Mouse (Mus musculus): ENCODE results near the gene Wdr4. TPM values are rescaled to one million over a fixed set of nuclear protein-coding genes. Genes with fewer than 3 reads are reported as not detected.

Gene Wdr4
- total and polyA plus RNA-seq, 2 experiments from 2014 or later: 28.7 to 55.7 TPM

DNA sequence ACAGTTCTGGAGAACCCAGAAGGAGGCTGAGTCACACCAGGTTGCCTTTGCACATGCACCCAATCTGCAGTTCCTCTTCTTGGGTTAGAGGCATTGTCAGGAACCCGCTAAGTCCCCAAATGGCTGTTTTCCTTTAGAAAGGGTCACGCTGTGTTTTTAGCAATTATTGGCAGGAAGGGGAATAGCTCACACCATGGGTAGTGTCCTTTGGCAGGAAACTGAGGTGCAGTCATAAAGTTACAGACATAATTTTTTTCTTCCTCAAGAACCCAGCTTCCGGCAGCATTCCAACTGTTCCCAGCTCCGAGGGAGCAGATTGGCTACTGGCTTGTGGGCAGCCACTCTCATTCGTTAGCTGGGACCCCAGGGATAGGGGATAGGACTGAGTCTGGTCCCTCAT is 72.0 kb downstream of the Wdr4 start:
- no peak overlapping the region for H3K4me2 ChIP-seq (ENCODE audit: low read depth)
- H3K27ac ChIP-seq (ENCODE audit: low read depth, low read length): no peak overlapping the region
- no peak overlapping the region for H3K9ac ChIP-seq
- peaks cover 46% of the 10 kb centered on the region for H3K36me3 ChIP-seq (ENCODE audit: insufficient read depth)
- no peak for TF ChIP-seq CTCF (IDR thresholded peaks at IDR 0.05; ENCODE audit: low read depth)
- H3K4me3 ChIP-seq (ENCODE audit: low read depth, low read length): no peak overlapping the region
- H3K4me1 ChIP-seq (ENCODE audit: insufficient read depth): peaks cover 6% of the 10 kb centered on the region
- H3K9me3 ChIP-seq (ENCODE audit: low read length): no peaks in the 10 kb centered on the region
- ATAC-seq: no peak
- no peak for DNase-seq
- H3K27me3 ChIP-seq (ENCODE audit: insufficient read depth, low read length): no peaks in the 10 kb centered on the region
- WGBS: 71% methylated on average over 5 of the region's 5 CpGs

DNA sequence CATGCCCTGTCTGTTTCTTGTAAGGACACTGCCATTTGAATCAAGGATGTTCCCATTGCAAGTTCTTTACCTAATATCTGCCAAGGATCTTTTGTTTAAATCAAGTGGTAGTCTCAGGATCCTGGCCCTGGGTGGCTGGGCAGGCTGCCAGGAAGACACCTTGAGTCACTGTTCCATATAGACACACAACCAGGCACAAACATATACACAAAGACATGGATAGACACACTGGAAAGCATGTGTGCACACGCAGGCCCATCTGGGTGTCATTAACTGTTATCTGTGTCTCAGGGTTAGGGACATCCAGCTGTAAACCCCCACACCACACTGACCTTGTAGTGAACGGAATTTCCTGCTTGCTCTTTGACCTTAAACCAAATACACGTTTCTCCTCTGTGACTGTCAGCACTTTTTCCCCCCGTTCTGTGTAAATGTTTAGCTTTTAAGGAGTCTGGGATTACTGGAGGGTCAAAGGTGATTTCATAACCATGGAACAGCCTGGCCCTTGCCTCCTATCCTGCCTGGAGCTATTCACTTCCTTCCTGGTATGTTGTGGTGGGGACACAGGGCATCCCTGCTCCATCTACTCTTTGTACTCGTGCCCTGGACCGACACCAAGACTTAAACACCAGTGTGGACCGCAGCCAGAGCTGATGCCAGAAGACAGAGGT is 74.6 kb downstream of the Wdr4 start:
- Histone ChIP-seq H3K4me3 (ENCODE audit: low read depth, low read length) (no peak overlapping the region), H3K9me3 (ENCODE audit: low read length) (no peaks in the 10 kb centered on the region), H3K4me2 (ENCODE audit: low read depth) (no peak overlapping the region), H3K9ac (no peak overlapping the region), H3K36me3 (ENCODE audit: insufficient read depth) (peaks cover 46% of the 10 kb centered on the region), H3K4me1 (ENCODE audit: insufficient read depth) (no peaks in the 10 kb centered on the region), H3K27ac (ENCODE audit: low read depth, low read length) (no peak overlapping the region), H3K27me3 (ENCODE audit: insufficient read depth, low read length) (no peaks in the 10 kb centered on the region)
- TF ChIP-seq CTCF (IDR thresholded peaks at IDR 0.05; ENCODE audit: low read depth): no peak
- ATAC-seq (no peak), DNase-seq (no peak)
- WGBS: 59% methylated on average over 7 of the region's 7 CpGs

Small RNA genes within 50 kb of the gene (microRNA-seq; reads per million reads assigned to microRNA genes)
- 0 reads per million in 2 experiments for gene Gm24970

Other genes with a start within 250 kb of the Wdr4 start
- gene Rsph1, start 242.6 kb downstream of the Wdr4 start, total RNA-seq (2014; rRNA removed): 2.8 and 6.0 TPM in 2 replicates
- 6.9 and 11.3 TPM in 2 replicates for gene Rsph1, start 242.6 kb downstream of the Wdr4 start, polyA plus RNA-seq (2015; fragmentation: Nextera tagmentation; extraction: Ambion mirVana)
- 10.0 and 15.3 TPM in 2 replicates for gene Slc37a1, start 233.2 kb downstream of the Wdr4 start, total RNA-seq (2014; rRNA removed)
- 4.7 and 6.7 TPM in 2 replicates for gene Slc37a1, start 233.2 kb downstream of the Wdr4 start, polyA plus RNA-seq (2015; fragmentation: Nextera tagmentation; extraction: Ambion mirVana)
- 40.4 and 43.9 TPM in 2 replicates for gene Pde9a, start 133.8 kb downstream of the Wdr4 start, total RNA-seq (2014; rRNA removed)
- 35.5 and 43.6 TPM in 2 replicates for gene Pde9a, start 133.8 kb downstream of the Wdr4 start, polyA plus RNA-seq (2015; fragmentation: Nextera tagmentation; extraction: Ambion mirVana)
- 337 and 459 TPM in 2 replicates for gene Ndufv3, start 135 bp upstream of the Wdr4 start, total RNA-seq (2014; rRNA removed)
- 500 and 583 TPM in 2 replicates for gene Ndufv3, start 135 bp upstream of the Wdr4 start, polyA plus RNA-seq (2015; fragmentation: Nextera tagmentation; extraction: Ambion mirVana)
- gene Pknox1, start 44.8 kb upstream of the Wdr4 start, total RNA-seq (2014; rRNA removed): 26.1 and 30.6 TPM in 2 replicates
- 16.7 and 18.5 TPM in 2 replicates for gene Pknox1, start 44.8 kb upstream of the Wdr4 start, polyA plus RNA-seq (2015; fragmentation: Nextera tagmentation; extraction: Ambion mirVana)
- gene Cbs, start 117.3 kb upstream of the Wdr4 start, total RNA-seq (2014; rRNA removed): 18.6 and 20.2 TPM in 2 replicates
- gene Cbs, start 117.3 kb upstream of the Wdr4 start, polyA plus RNA-seq (2015; fragmentation: Nextera tagmentation; extraction: Ambion mirVana): 16.3 and 22.3 TPM in 2 replicates
- 86.4 and 102 TPM in 2 replicates for gene U2af1, start 138.9 kb upstream of the Wdr4 start, total RNA-seq (2014; rRNA removed)
- 264 and 273 TPM in 2 replicates for gene U2af1, start 138.9 kb upstream of the Wdr4 start, polyA plus RNA-seq (2015; fragmentation: Nextera tagmentation; extraction: Ambion mirVana)
- not detected in 2 replicates for gene Cryaa, start 157.8 kb upstream of the Wdr4 start, total RNA-seq (2014; rRNA removed)
- 0.28 TPM in 1 of 2 replicates, not detected in the other for gene Cryaa, start 157.8 kb upstream of the Wdr4 start, polyA plus RNA-seq (2015; fragmentation: Nextera tagmentation; extraction: Ambion mirVana)